Mouse (Mus musculus) hindbrain, embryonic 12.5 days (tissue): ENCODE measurements around the gene Eapp. TPM values are rescaled to one million over a fixed set of nuclear protein-coding genes. Genes with fewer than 3 reads are reported as not detected.

ENCODE experiments used
- ATAC-seq: fragments of 200-750 bp; cut with Nextera tagmentation; 2 replicates; pipeline ENCODE4 v1.8.0; 2017; ENCODE audit warnings: moderate TSS enrichment; ENCODE audit not compliant: low FRiP score
- H3K27ac ChIP-seq: fragments of 300-500 bp; sonication (generic); 2 replicates; pipeline ENCODE4 v1.5.1; 2016; ENCODE audit warnings: mild to moderate bottlenecking
- H3K27me3 ChIP-seq: fragments of 300-500 bp; sonication (generic); 2 replicates; pipeline ENCODE4 v1.6.1; 2016; ENCODE audit warnings: mild to moderate bottlenecking
- H3K36me3 ChIP-seq: fragments of 300-500 bp; sonication (generic); 2 replicates; pipeline ENCODE4 v1.6.1; 2016; ENCODE audit warnings: mild to moderate bottlenecking
- H3K4me1 ChIP-seq: fragments of 300-500 bp; sonication (generic); 2 replicates; pipeline ENCODE4 v1.6.1; 2016
- H3K4me2 ChIP-seq: fragments of 300-500 bp; sonication (generic); replicated peaks from 2 replicates; pipeline ENCODE4 v1.6.1; 2016; ENCODE audit warnings: mild to moderate bottlenecking
- H3K4me3 ChIP-seq: fragments of 300-500 bp; sonication (generic); 2 replicates; pipeline ENCODE4 v1.5.1; 2016; ENCODE audit warnings: mild to moderate bottlenecking
- H3K9ac ChIP-seq: fragments of 300-500 bp; sonication (generic); 2 replicates; pipeline ENCODE4 v1.6.1; 2016; ENCODE audit warnings: mild to moderate bottlenecking, moderate library complexity
- H3K9me3 ChIP-seq: fragments of 300-500 bp; sonication (generic); replicated peaks from 2 replicates; pipeline ENCODE4 v1.6.1; 2016; ENCODE audit warnings: mild to moderate bottlenecking
- WGBS: fragments of 180-500 bp; shearing (Covaris S2); methylation state at CpG from one replicate; pipeline ENCODE4 v1.1.7; 2016; 5-methylcytosine and 5-hydroxymethylcytosine counted together
- microRNA counts: library from miRNA; unstranded; fragments of <30 nt; microRNA quantifications from one replicate; lab custom pipeline; 2017
- microRNA-seq: library from miRNA; unstranded; fragments of <30 nt; microRNA quantifications from one replicate; pipeline ENCODE4, GENCODE M21; 2017
- polyA plus RNA-seq: library from polyadenylated mRNA; unstranded; fragments of >200 nt; fragmentation: Nextera tagmentation; extraction: Ambion mirVana; gene quantifications from 2 replicates; pipeline ENCODE4 v1.2.1, GENCODE M21; 2016

The Eapp gene
- polyA plus RNA-seq, 1 experiment from 2014 or later: 85.3 TPM

DNA sequence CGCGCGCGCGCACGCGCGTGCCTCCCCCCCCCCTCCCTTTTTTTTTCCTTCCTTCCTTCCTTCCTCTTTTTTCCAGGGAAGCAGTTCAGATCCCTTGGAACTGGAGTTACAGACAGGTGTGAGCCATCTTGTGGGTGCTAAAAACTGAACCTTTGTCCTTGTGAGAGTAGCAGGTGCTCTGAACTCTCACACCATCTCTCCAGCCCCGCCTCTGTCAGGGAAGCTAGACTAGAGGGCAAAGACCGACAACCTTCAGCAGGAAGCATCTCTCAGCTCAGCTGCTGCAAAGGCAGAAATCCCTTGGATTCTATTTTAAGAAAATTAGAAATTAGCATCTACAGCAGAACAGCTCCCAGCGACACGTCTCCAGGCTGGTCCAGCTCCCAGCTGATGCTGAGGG lies 43.4 kb downstream of the Eapp start:
- no peak overlapping the region for H3K9ac ChIP-seq
- no peaks in the 10 kb centered on the region for H3K27me3 ChIP-seq
- H3K36me3 ChIP-seq: peaks cover 11% of the 10 kb centered on the region; the same call in 1 of the 2 replicates
- H3K4me1 ChIP-seq: peaks cover 27% of the 10 kb centered on the region
- H3K9me3 ChIP-seq: no peaks in the 10 kb centered on the region
- no peak overlapping the region for H3K4me3 ChIP-seq
- H3K27ac ChIP-seq: no peak overlapping the region
- no peak for ATAC-seq
- H3K4me2 ChIP-seq: no peak overlapping the region
- WGBS: 81% methylated on average over 12 of the region's 12 CpGs

DNA sequence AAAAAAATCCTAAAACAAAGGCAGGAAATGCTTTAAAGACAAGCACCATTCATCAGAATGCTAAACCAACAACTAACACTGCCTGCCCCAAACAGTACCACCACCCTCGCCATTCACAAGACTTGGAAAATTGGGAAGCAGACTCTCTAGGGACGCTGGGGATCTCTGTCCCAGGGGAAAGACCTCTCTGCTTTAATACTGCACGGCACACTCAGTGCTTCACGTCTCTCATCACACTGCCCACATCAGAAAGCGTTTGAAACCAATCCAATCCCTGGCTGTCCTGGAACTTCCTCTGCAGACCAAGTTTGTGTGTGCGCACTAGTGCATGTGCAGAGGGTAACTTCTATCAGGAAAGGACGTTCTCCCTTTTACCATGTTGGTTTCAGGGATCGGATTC lies 43.9 kb downstream of the Eapp start:
- H3K9me3 ChIP-seq: no peaks in the 10 kb centered on the region
- H3K4me1 ChIP-seq: peaks cover 27% of the 10 kb centered on the region
- H3K27ac ChIP-seq: no peak overlapping the region
- no peak for ATAC-seq
- H3K4me2 ChIP-seq: no peak overlapping the region
- WGBS: 64% methylated on average over 8 of the region's 8 CpGs
- H3K9ac ChIP-seq: no peak overlapping the region
- H3K27me3 ChIP-seq: no peaks in the 10 kb centered on the region
- H3K4me3 ChIP-seq: no peak overlapping the region
- H3K36me3 ChIP-seq: peaks cover 12% of the 10 kb centered on the region; the same call in 1 of the 2 replicates

- Histone ChIP-seq H3K4me1 (peaks cover 27% of the 10 kb centered on the region), H3K27ac (no peak overlapping the region), H3K9me3 (no peaks in the 10 kb centered on the region), H3K4me3 (no peak overlapping the region), H3K36me3 (peaks cover 14% of the 10 kb centered on the region; the same call in 1 of the 2 replicates), H3K9ac (no peak overlapping the region), H3K4me2 (no peak overlapping the region), H3K27me3 (no peaks in the 10 kb centered on the region)
- 61% methylated on average over 1 of the region's 1 CpGs for WGBS
- ATAC-seq: no peak
Measured at GRCm38 (mm10) chr12:54651158-54651557, 44.5 kb downstream of the Eapp start.

DNA sequence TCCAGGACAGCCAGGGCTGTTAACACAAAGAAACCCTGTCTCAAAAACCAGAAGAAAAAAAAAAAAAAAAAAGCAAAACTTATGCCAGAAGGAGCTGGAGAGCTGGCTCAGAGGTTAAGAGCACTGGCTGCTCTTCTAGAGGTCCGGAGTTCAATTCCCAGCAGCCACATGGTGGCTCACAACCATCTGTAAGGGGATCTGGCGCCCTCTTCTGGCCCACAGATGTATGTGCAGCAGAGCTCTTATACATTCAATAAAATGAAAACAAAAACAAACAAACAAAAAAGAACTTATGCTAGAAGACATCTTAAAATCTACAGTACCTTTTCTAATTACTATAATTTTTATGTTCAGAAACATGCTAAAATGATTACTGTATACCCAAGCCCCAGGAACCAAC lies 50.8 kb downstream of the Eapp start:
- Histone ChIP-seq H3K27me3 (no peaks in the 10 kb centered on the region), H3K4me1 (no peaks in the 10 kb centered on the region), H3K4me2 (no peak overlapping the region), H3K9me3 (no peaks in the 10 kb centered on the region), H3K4me3 (no peak overlapping the region), H3K36me3 (peaks cover 11% of the 10 kb centered on the region; the same call in 1 of the 2 replicates), H3K9ac (no peak overlapping the region), H3K27ac (no peak overlapping the region)
- 79% methylated on average over 2 of the region's 2 CpGs for WGBS
- ATAC-seq: no peak

DNA sequence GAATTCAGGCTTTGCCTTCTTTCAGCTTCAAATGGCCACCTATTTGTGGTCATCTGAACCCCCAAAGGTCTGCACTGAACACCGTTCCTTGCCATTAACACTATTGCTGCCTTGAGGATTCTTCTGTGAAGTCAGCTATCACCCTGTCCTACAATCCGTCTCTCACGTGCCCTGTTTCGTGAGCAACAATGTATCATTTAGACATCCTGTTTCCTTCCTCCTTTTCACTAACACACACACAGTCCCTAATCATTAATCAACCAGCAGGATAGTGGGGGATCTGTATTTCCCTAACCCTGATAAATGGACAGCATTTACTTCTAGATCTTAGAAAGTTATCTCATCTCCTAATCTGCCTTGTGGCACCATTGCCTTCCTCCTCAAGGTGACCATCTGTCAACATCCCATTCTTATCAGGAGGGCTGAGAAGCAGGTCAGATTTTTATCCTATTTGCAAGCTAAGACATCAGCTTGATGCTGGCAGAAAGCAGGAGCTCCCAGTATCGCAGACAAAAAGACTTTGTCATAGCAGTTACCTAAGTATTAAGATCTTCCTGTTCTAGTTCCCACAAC lies 52.3 kb downstream of the Eapp start:
- H3K4me3 ChIP-seq: no peak overlapping the region
- no peak for ATAC-seq
- no peak overlapping the region for H3K4me2 ChIP-seq
- no peaks in the 10 kb centered on the region for H3K9me3 ChIP-seq
- H3K36me3 ChIP-seq: peaks cover 6% of the 10 kb centered on the region; the same call in 1 of the 2 replicates
- WGBS: 75% methylated on average over 5 of the region's 5 CpGs
- no peak overlapping the region for H3K9ac ChIP-seq
- H3K27me3 ChIP-seq: no peaks in the 10 kb centered on the region
- no peaks in the 10 kb centered on the region for H3K4me1 ChIP-seq
- H3K27ac ChIP-seq: no peak overlapping the region

- H3K36me3 ChIP-seq: no peaks in the 10 kb centered on the region
- no peaks in the 10 kb centered on the region for H3K9me3 ChIP-seq
- H3K27me3 ChIP-seq: no peaks in the 10 kb centered on the region
- H3K4me1 ChIP-seq: no peaks in the 10 kb centered on the region
- H3K4me2 ChIP-seq: no peak overlapping the region
- H3K4me3 ChIP-seq: no peak overlapping the region
- no peak overlapping the region for H3K27ac ChIP-seq
- WGBS: 96% methylated on average over 4 of the region's 4 CpGs
- no peak for ATAC-seq
- no peak overlapping the region for H3K9ac ChIP-seq
Measured at GRCm38 (mm10) chr12:54641374-54641773, 54.3 kb downstream of the Eapp start.

GRCm38 (mm10) chr12:54640259-54640658 lies 55.4 kb downstream of the Eapp start:
- no peak overlapping the region for H3K27ac ChIP-seq
- no peak overlapping the region for H3K4me2 ChIP-seq
- H3K9me3 ChIP-seq: no peaks in the 10 kb centered on the region
- no peak for ATAC-seq
- H3K9ac ChIP-seq: no peak overlapping the region
- H3K36me3 ChIP-seq: no peaks in the 10 kb centered on the region
- H3K27me3 ChIP-seq: no peaks in the 10 kb centered on the region
- H3K4me3 ChIP-seq: no peak overlapping the region
- WGBS: 93% methylated on average over 6 of the region's 6 CpGs
- H3K4me1 ChIP-seq: no peaks in the 10 kb centered on the region

GRCm38 (mm10) chr12:54637033-54637432 lies 58.7 kb downstream of the Eapp start:
- H3K9ac ChIP-seq: no peak overlapping the region
- H3K27ac ChIP-seq: no peak overlapping the region
- H3K4me2 ChIP-seq: no peak overlapping the region
- no peak for ATAC-seq
- H3K36me3 ChIP-seq: no peaks in the 10 kb centered on the region
- no peaks in the 10 kb centered on the region for H3K4me1 ChIP-seq
- no peaks in the 10 kb centered on the region for H3K27me3 ChIP-seq
- H3K4me3 ChIP-seq: no peak overlapping the region
- no peaks in the 10 kb centered on the region for H3K9me3 ChIP-seq
- WGBS: 93% methylated on average over 1 of the region's 1 CpGs

DNA sequence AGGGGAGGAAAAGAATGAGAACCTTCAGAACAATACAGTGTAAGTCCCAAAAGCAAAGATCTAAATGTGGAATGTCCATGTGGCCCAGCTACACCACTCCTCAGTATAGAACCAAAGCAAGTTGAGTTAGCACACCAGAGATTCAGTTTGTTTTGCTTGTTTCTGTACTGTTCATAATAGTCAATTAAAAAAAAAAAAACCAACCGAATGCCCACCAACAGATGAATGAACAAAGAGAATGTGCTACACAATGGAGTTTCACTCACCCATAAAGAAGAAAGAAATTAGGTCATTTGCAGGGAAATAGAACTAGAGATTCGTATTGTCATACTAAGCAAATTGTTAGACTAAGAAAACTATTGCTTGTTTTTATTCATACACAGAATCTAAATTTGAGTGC lies 63.6 kb downstream of the Eapp start:
- Histone ChIP-seq H3K36me3 (no peaks in the 10 kb centered on the region), H3K4me3 (no peak overlapping the region), H3K9ac (no peak overlapping the region), H3K4me2 (no peak overlapping the region), H3K4me1 (no peaks in the 10 kb centered on the region), H3K27ac (no peak overlapping the region), H3K9me3 (no peaks in the 10 kb centered on the region), H3K27me3 (no peaks in the 10 kb centered on the region)
- WGBS: 64% methylated on average over 2 of the region's 2 CpGs
- ATAC-seq: no peak

DNA sequence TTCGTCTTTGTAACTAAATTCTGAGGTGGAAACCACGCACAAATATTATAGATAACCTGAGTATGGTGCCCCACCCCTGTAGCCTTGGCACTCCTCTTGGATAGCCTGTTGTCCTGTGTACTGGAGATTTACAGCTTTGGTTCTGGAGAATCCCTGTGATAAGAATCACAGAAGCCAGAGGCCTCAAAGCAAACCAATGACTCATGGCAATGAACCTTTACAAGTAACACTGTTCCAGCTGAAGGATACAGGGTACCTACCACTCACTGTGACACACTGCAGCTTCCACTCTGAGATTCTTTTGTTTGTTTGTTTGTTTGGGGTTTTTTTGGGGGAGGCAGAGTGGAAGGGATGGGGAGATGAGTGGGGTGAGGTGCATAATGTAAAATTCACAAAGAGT lies 73.8 kb downstream of the Eapp start:
- Histone ChIP-seq H3K4me3 (no peak overlapping the region), H3K4me2 (no peak overlapping the region), H3K4me1 (no peaks in the 10 kb centered on the region), H3K27ac (no peak overlapping the region), H3K27me3 (no peaks in the 10 kb centered on the region), H3K9me3 (no peaks in the 10 kb centered on the region), H3K36me3 (no peaks in the 10 kb centered on the region), H3K9ac (no peak overlapping the region)
- 89% methylated on average over 2 of the region's 2 CpGs for WGBS
- ATAC-seq: no peak

MicroRNAs within 50 kb of the gene (microRNA counts, 519-probe panel; counts per million panel counts)
- 470 counts per million, percentile 58 among the panel's probes with 10 or more counts for microRNA mmu-miR-1892 (lab: Ali Mortazavi, UCI)

Small RNA genes within 50 kb of the gene (microRNA-seq; reads per million reads assigned to microRNA genes)
- not detected for gene Mir1892

Other genes starting within 250 kb of the Eapp start
- 166 and 176 TPM in 2 replicates for gene Sptssa, start 39.3 kb downstream of the Eapp start, polyA plus RNA-seq
- 208 and 220 TPM in 2 replicates for gene Snx6, start 99.8 kb upstream of the Eapp start, polyA plus RNA-seq
- 227 and 229 TPM in 2 replicates for gene Cfl2, start 167.0 kb upstream of the Eapp start, polyA plus RNA-seq